Mouse (Mus musculus): ENCODE measurements around the gene Creb5. TPM values are rescaled to one million over a fixed set of nuclear protein-coding genes. Genes with fewer than 3 reads are reported as not detected.

Creb5 gene
- total RNA-seq, 2 experiments from 2014 or later, result 9.3 to 9.4 TPM

DNA sequence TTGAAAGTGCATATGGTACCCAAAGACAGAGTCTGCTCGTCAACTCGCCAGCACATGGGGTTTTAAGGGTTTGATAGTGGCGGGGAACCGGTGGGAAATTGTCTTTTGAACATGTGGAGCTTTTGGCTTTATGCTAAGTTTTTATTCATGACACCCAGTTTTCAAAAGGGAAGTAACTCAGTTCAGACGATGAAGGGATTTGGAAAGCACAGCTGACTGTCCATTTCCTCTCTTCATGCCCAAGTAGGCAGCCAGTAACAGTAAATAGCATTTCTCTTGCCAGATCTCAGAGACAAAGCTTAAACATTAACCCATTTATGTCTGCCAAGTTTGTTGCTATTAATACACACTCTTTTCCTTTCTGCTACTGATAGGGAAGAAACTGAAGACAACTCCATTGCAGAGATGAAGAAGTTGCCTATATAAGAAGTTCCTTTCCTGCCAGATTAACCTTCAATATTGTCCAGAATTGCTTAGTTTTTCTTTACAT, 444.0 kb downstream of the Creb5 start:
- no peak for DNase-seq
- intact Hi-C loops (cut with DNase I), result no loop called here

DNA sequence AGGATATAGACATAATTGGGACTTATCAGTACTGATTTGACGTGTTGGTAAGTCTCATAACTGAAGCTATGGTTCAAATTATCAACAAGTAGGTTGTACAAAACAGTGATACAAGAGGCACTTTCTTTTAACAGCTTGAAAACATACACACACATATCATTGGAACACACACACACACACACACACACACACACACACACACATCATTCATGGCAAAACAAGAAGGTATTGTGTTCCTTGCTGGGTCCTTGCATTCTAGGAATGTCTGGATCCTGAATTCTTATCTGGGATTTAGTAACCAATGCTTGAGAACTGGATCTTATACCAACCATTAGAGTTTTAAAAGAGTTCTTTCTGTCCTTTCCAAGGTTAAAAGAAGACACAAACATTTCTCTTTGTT, 446.5 kb downstream of the Creb5 start:
- intact Hi-C loops (cut with DNase I), result no loop called here
- DNase-seq, result no peak

DNA sequence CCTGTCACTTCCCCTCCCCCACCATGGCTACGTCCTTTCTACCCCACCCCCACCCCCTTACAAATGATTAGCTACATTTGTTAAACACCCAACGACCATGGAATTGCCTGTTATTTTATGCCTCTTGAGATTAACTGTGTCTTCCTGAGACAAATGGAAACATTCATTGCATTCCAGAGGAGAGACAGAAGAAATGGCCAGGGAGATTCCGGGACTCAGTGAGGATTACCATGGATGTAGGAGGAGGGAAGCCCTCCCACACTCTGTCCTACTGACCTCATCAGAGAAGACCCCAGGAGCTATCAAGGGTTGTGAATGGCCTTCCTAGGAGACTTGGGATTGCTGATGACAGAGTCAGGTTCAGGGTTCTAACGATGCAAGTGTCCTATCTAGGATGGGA, 446.9 kb downstream of the Creb5 start:
- intact Hi-C loops (cut with DNase I), result no loop called here
- no peak for DNase-seq

DNA sequence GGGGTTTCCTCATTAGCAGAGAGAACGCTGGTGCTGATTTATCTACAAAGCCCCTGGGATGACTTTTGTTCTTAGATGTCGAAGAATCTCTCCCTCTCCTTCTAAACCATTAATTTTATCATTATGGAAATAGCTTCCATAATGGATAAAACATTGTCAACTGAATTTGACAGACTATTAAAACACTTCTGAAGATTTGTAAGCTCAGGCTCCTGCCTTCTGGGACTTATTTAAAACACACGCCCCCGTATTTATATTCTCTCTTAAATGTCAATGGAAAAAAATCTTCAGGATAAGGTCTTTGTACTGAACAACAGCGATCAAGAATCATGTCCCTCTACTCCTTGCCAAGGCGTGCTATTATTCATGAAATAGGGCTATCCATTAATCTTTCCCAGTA, 448.6 kb downstream of the Creb5 start:
- intact Hi-C loops (cut with DNase I), result no loop called here
- no peak for DNase-seq

DNA sequence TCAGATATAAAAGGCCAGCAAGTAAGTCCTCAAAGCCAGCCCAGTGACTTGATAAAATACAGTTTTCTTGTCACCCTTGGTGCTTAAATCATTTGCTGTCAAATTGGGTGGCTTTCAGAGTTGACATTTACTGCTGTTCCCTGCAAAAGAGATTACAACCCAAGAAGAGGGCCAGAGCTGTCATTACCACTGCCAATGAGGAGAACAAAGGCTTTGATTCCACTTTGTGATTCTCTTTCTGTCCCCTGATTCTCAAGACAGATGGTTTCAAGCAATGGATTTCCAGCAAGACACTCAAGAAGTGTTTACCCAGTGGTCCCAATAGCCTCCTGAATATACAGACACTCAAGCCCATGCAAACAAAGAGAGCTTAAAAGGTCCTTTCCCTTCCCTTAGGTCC, 451.1 kb downstream of the Creb5 start:
- no peak for DNase-seq
- intact Hi-C loops (cut with DNase I), result no loop called here

DNA sequence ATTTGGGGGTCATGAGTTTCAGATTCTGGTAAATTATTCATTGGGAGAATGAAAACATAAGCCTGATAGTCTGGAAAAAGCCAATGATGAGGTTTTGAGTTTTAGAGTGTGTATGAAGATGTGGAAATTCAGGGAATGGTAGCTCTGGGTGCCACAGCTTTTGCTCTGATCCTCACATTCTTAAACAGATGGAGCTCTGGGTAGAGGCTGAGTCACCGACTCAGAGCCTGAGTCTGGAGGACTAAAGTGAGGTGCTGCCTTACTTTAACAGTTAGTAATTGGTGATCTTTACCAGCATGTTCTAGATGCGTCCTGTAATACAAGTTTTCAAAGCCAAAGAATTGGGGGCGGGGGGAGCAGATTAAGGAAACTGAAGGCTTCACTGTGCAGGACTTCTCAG, 454.2 kb downstream of the Creb5 start:
- intact Hi-C loops (cut with DNase I), result no loop called here
- DNase-seq, result no peak

Other genes with a start within 250 kb of the Creb5 start
- 1 to 10 TPM; 2.4 to 3.5 TPM for gene Jazf1, start 218.6 kb upstream of the Creb5 start, total RNA-seq (2021)